Mouse (Mus musculus) cerebellum, adult 2 months (tissue): ENCODE measurements around the gene Rgl3.

ENCODE experiments used
- CTCF ChIP-seq: fragments of 200-500 bp; IDR thresholded peaks from 2 replicates; pipeline ENCODE4 v1.5.1; 2011; ENCODE audit warnings: low read depth, mild to moderate bottlenecking, control low read depth, low read length, moderate library complexity, borderline replicate concordance; ENCODE audit not compliant: insufficient read depth
- POLR2A ChIP-seq: fragments of 200-500 bp; IDR thresholded peaks from 2 replicates; pipeline ENCODE4 v1.6.1; 2011; ENCODE audit warnings: low read length, control low read depth, borderline replicate concordance; ENCODE audit not compliant: insufficient read depth

GRCm38 (mm10) chr9:22016245-22016644, 27.0 kb upstream of the Rgl3 start:
- no peak for TF ChIP-seq CTCF
- no peak for TF ChIP-seq POLR2A
